Mouse (Mus musculus): ENCODE measurements around the gene Cdk19. TPM values are rescaled to one million over a fixed set of nuclear protein-coding genes. Genes with fewer than 3 reads are reported as not detected.
"Not testable (repeated sequence)": the region's sequence is repeated elsewhere in the genome, so short reads cannot be mapped to it uniquely, and the experiment has no call there.

The Cdk19 gene
- polyA plus RNA-seq, 1 experiment from 2014 or later: 7.2 TPM

DNA sequence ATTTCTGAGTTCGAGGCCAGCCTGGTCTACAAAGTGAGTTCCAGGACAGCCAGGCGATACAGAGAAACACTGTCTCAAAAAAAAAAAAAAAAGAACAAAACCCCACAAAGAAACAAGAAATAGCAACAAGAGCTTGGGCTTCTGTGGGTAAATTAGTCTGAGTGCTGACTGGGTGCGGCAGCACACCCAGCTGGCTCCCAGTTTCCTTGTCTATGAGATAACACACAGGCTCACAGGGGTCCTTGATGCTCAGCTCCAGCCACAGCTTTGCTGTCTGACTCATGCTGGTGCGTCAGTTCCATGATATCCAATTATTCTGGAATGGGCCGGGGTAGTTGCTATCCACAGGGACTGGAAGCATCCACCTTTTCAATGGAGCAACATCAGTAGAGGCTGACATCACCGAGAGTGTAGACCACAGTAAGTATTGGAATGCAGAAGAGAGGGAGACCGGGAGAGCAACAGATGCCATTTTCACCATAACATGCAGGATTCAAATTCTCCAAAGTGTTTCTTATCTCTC lies 161.4 kb downstream of the Cdk19 start:
- no peaks in the 10 kb centered on the region for H3K9me3 ChIP-seq (replicated peaks; ENCODE audit: control insufficient read depth, low read length, poor library complexity, severe bottlenecking)
- H3K36me3 ChIP-seq (ENCODE audit: control insufficient read depth, insufficient read depth, low read length): no peaks in the 10 kb centered on the region
- no peaks in the 10 kb centered on the region for H3K27me3 ChIP-seq (ENCODE audit: control insufficient read depth, insufficient read depth, low read depth, low read length)
- H3K9ac ChIP-seq (ENCODE audit: low read depth, low read length): no peak overlapping the region
- no peak overlapping the region for H3K4me2 ChIP-seq (ENCODE audit: low read length)
- 95% methylated on average over 7 of the region's 7 CpGs for WGBS
- H3K27ac ChIP-seq (ENCODE audit: low read length): no peak overlapping the region
- H3K4me3 ChIP-seq (ENCODE audit: low read depth, low read length): no peak overlapping the region
- no peaks in the 10 kb centered on the region for H3K4me1 ChIP-seq (ENCODE audit: control insufficient read depth, insufficient read depth, low read length)
- ATAC-seq: no peak

DNA sequence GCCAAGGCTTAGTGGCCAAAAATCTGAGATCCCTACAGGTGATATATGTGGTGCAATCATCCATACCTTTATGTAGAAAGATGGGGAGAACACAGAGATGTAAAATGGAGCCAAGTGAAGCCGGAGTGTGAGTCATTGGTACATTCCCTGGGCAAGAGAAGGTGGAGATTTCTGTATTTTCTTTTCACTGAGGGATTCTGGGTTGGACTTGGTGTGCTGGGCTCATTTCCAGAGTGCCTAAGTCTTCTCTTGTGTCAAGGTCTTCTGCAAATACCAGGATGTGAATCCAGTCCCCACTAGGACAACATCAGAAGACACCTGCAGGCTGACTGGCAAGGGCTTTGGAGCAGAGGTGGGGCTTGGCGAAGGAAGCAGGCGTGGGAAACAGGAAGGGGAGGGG lies 163.4 kb downstream of the Cdk19 start:
- 87% methylated on average over 2 of the region's 3 CpGs for WGBS
- Histone ChIP-seq H3K9ac (ENCODE audit: low read depth, low read length) (no peak overlapping the region), H3K4me1 (ENCODE audit: control insufficient read depth, insufficient read depth, low read length) (no peaks in the 10 kb centered on the region), H3K9me3 (replicated peaks; ENCODE audit: control insufficient read depth, low read length, poor library complexity, severe bottlenecking) (no peaks in the 10 kb centered on the region), H3K4me2 (ENCODE audit: low read length) (no peak overlapping the region), H3K27me3 (ENCODE audit: control insufficient read depth, insufficient read depth, low read depth, low read length) (no peaks in the 10 kb centered on the region), H3K4me3 (ENCODE audit: low read depth, low read length) (no peak overlapping the region), H3K27ac (ENCODE audit: low read length) (no peak overlapping the region), H3K36me3 (ENCODE audit: control insufficient read depth, insufficient read depth, low read length) (no peaks in the 10 kb centered on the region)
- ATAC-seq: no peak

DNA sequence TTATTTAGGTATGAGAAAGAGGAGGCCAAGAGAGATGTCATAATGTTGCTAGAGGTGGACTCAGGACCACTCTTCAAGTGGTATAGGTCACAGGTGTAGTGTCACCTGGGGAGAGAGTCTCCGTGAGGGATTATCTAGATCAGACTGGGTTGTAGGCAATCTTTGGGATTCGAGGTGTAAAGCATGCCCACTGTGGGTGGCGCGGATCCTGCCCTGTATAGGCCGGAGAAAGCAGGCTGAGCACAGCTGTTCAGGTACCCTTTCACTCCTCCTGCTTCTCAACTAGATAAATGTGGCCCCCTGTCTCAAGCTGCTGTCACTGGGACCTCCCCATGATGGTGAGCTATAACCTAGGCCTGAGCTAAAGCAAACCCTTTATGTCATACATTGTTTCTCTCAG lies 171.0 kb downstream of the Cdk19 start:
- H3K4me2 ChIP-seq (ENCODE audit: low read length): no peak overlapping the region
- no peak overlapping the region for H3K9ac ChIP-seq (ENCODE audit: low read depth, low read length)
- no peak overlapping the region for H3K4me3 ChIP-seq (ENCODE audit: low read depth, low read length)
- H3K36me3 ChIP-seq (ENCODE audit: control insufficient read depth, insufficient read depth, low read length): no peaks in the 10 kb centered on the region
- H3K27ac ChIP-seq (ENCODE audit: low read length): no peak overlapping the region
- no peaks in the 10 kb centered on the region for H3K9me3 ChIP-seq (replicated peaks; ENCODE audit: control insufficient read depth, low read length, poor library complexity, severe bottlenecking)
- no peaks in the 10 kb centered on the region for H3K4me1 ChIP-seq (ENCODE audit: control insufficient read depth, insufficient read depth, low read length)
- no peaks in the 10 kb centered on the region for H3K27me3 ChIP-seq (ENCODE audit: control insufficient read depth, insufficient read depth, low read depth, low read length)
- 97% methylated on average over 5 of the region's 5 CpGs for WGBS
- ATAC-seq: no peak

DNA sequence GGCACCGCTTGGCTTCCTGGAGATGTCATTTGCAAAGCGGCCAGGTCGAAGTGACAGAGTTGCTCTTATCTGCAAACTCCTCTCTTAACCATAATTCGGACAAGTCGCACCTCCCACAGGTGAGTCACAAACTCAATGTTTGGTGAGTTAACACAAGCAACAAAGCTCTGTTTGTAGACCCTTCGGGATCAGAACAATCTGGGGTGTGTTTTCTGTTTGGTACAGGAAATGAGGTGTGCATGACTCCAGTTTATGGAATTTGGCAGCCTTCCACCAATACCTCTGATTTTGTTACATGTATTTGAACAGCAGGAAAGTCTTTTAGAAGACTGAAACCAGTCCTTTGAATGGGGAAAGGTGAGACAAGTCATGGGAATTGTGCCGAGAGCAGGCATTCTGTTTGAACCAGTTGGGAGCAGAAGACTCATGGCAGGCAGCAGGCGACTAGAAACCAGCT lies 171.9 kb downstream of the Cdk19 start:
- 93% methylated on average over 8 of the region's 8 CpGs for WGBS

DNA sequence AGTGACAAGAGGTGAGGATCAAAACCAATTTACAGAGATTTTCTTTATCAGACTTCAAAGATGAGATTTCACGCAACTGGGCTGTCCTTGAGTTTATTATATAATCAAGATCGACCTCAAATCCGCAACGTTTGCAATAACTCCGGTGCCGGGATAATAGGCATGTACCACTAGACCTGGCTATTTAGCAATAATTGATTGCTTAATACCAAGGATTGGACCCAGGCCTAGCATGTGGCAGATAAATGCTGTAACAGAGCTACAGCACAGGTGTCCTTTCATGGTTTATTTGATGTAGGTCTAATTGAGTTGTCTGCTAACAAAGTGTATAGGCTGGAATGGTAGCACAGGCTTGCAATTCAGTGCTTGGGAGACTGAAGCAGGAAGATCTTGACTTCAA lies 172.8 kb downstream of the Cdk19 start:
- Histone ChIP-seq H3K4me1 (ENCODE audit: control insufficient read depth, insufficient read depth, low read length) (peaks cover 7% of the 10 kb centered on the region), H3K27me3 (ENCODE audit: control insufficient read depth, insufficient read depth, low read depth, low read length) (no peaks in the 10 kb centered on the region), H3K27ac (ENCODE audit: low read length) (no peak overlapping the region), H3K9ac (ENCODE audit: low read depth, low read length) (no peak overlapping the region), H3K4me2 (ENCODE audit: low read length) (no peak overlapping the region), H3K36me3 (ENCODE audit: control insufficient read depth, insufficient read depth, low read length) (no peaks in the 10 kb centered on the region), H3K9me3 (replicated peaks; ENCODE audit: control insufficient read depth, low read length, poor library complexity, severe bottlenecking) (no peaks in the 10 kb centered on the region), H3K4me3 (ENCODE audit: low read depth, low read length) (no peak overlapping the region)
- 88% methylated on average over 6 of the region's 6 CpGs for WGBS
- no peak for ATAC-seq

More for the DNA sequence above, 171.9 kb downstream of the Cdk19 start:
- no peak overlapping the region for H3K4me2 ChIP-seq (ENCODE audit: low read length)
- no peaks in the 10 kb centered on the region for H3K9me3 ChIP-seq (replicated peaks; ENCODE audit: control insufficient read depth, low read length, poor library complexity, severe bottlenecking)
- no peak for ATAC-seq
- no peaks in the 10 kb centered on the region for H3K27me3 ChIP-seq (ENCODE audit: control insufficient read depth, insufficient read depth, low read depth, low read length)
- no peaks in the 10 kb centered on the region for H3K36me3 ChIP-seq (ENCODE audit: control insufficient read depth, insufficient read depth, low read length)
- H3K9ac ChIP-seq (ENCODE audit: low read depth, low read length): no peak overlapping the region
- no peak overlapping the region for H3K27ac ChIP-seq (ENCODE audit: low read length)
- no peak overlapping the region for H3K4me3 ChIP-seq (ENCODE audit: low read depth, low read length)
- H3K4me1 ChIP-seq (ENCODE audit: control insufficient read depth, insufficient read depth, low read length): peaks cover 3% of the 10 kb centered on the region; the same call in 1 of the 2 replicates

DNA sequence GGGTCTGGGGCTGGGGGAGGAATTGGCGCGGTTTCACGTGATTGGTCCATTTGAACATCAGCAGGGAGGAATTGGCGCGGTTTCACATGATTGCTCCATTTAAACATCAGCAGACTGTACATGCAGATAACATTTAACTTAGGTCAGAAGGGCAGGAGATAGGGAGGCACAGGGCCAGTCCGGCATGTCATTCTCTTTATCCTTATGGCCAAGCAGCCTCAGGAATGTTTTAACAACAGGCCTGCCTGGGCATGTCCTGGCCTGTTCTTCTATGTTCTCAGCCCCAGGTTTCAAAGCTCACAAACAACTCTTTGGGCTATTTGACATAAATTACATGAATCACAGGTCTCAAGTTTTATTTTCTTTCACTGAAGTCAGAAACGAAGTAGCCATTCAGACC lies 173.6 kb downstream of the Cdk19 start:
- H3K9me3 ChIP-seq (replicated peaks; ENCODE audit: control insufficient read depth, low read length, poor library complexity, severe bottlenecking); ATAC-seq; H3K9ac ChIP-seq (ENCODE audit: low read depth, low read length); H3K4me2 ChIP-seq (ENCODE audit: low read length); H3K4me3 ChIP-seq (ENCODE audit: low read depth, low read length); H3K27ac ChIP-seq (ENCODE audit: low read length); H3K4me1 ChIP-seq (ENCODE audit: control insufficient read depth, insufficient read depth, low read length); H3K27me3 ChIP-seq (ENCODE audit: control insufficient read depth, insufficient read depth, low read depth, low read length); H3K36me3 ChIP-seq (ENCODE audit: control insufficient read depth, insufficient read depth, low read length): not testable (repeated sequence)
- WGBS: 97% methylated on average over 7 of the region's 7 CpGs

DNA sequence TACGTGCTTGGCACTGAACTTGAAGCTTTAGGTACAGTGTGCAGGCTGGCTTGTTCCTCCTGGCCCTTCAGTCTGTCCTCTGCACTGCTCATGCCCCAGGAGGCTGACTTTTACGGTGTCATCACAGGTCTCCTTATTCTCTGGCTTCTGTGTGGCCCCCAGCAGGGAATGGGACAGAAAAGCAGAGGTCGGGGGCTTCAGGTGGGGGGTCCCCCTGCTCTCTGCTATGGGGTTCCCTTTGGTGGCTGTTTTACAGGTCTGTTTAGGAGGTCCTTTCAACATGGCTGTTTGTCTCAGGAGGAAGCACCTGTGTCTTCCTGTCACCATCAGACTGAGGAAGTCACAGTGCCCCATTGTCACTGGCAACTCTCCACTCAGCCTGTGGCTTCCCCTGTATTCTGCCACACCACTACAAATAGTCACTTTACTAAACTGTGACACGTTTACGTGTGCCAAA lies 175.9 kb downstream of the Cdk19 start:
- ATAC-seq: no peak
- Histone ChIP-seq H3K9ac (ENCODE audit: low read depth, low read length) (no peak overlapping the region), H3K9me3 (replicated peaks; ENCODE audit: control insufficient read depth, low read length, poor library complexity, severe bottlenecking) (no peaks in the 10 kb centered on the region), H3K4me3 (ENCODE audit: low read depth, low read length) (no peak overlapping the region), H3K36me3 (ENCODE audit: control insufficient read depth, insufficient read depth, low read length) (no peaks in the 10 kb centered on the region), H3K27me3 (ENCODE audit: control insufficient read depth, insufficient read depth, low read depth, low read length) (no peaks in the 10 kb centered on the region), H3K4me1 (ENCODE audit: control insufficient read depth, insufficient read depth, low read length) (peaks cover 11% of the 10 kb centered on the region), H3K27ac (ENCODE audit: low read length) (no peak overlapping the region), H3K4me2 (ENCODE audit: low read length) (no peak overlapping the region)
- WGBS: 82% methylated on average over 5 of the region's 5 CpGs

DNA sequence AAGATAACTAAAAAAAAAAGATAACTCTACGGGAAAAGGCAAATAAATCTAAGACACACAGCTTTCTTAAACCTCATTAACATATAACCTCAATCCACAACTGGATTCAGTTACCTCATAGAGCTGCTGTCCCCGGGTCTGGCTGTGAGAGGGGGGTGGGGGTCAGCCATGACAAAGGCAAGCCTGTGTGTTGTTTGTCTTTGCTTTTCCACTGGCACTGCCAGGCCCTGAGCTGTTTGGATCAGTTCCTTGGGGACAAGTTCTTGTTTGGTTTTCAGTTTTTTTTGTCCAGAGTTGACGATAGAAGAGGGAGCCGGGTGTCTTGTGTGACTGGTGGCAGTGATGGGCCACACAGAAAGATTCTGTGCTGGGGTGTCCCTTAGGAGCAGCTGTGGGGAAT lies 177.1 kb downstream of the Cdk19 start:
- WGBS: 19% methylated on average over 4 of the region's 4 CpGs
- ATAC-seq: no peak
- Histone ChIP-seq H3K4me3 (ENCODE audit: low read depth, low read length) (no peak overlapping the region), H3K4me2 (ENCODE audit: low read length) (no peak overlapping the region), H3K27me3 (ENCODE audit: control insufficient read depth, insufficient read depth, low read depth, low read length) (no peaks in the 10 kb centered on the region), H3K9me3 (replicated peaks; ENCODE audit: control insufficient read depth, low read length, poor library complexity, severe bottlenecking) (no peaks in the 10 kb centered on the region), H3K27ac (ENCODE audit: low read length) (no peak overlapping the region), H3K9ac (ENCODE audit: low read depth, low read length) (no peak overlapping the region), H3K4me1 (ENCODE audit: control insufficient read depth, insufficient read depth, low read length) (peaks cover 15% of the 10 kb centered on the region), H3K36me3 (ENCODE audit: control insufficient read depth, insufficient read depth, low read length) (no peaks in the 10 kb centered on the region)

DNA sequence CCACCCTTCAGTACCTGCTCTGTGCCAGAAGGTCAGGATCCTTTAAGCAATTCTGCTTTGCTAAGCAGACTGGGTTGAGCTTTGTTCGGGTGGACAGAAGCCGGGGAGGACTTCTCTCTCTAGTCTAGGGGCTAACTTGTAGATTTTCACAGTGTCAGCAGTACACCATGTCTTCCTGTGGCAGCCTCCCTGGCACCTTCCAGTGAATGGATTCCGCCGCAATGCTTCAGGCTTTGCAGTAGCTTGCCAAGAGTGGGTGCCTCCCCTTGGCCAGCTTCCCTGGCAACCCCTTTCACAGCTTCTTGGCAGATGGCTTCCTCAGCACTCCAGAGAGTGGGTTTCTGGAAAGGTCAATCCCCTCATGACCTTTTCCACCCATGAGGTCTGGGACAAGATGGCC lies 180.2 kb downstream of the Cdk19 start:
- Histone ChIP-seq H3K9ac (ENCODE audit: low read depth, low read length) (no peak overlapping the region), H3K27ac (ENCODE audit: low read length) (no peak overlapping the region), H3K27me3 (ENCODE audit: control insufficient read depth, insufficient read depth, low read depth, low read length) (no peaks in the 10 kb centered on the region), H3K4me2 (ENCODE audit: low read length) (no peak overlapping the region), H3K9me3 (replicated peaks; ENCODE audit: control insufficient read depth, low read length, poor library complexity, severe bottlenecking) (no peaks in the 10 kb centered on the region), H3K4me3 (ENCODE audit: low read depth, low read length) (no peak overlapping the region), H3K4me1 (ENCODE audit: control insufficient read depth, insufficient read depth, low read length) (peaks cover 24% of the 10 kb centered on the region), H3K36me3 (ENCODE audit: control insufficient read depth, insufficient read depth, low read length) (no peaks in the 10 kb centered on the region)
- ATAC-seq: peak; percentile 38; the same call in 1 of the 2 replicates
- WGBS: 81% methylated on average over 4 of the region's 4 CpGs

All from midbrain, embryonic 16.5 days (tissue).